In genomic region chr7:73238486-73238885, GRCm38 (mm10) we compare ENCODE assay signal across 25 mouse cellular contexts.
A peak's percentile ranks its signal among the peaks of the same experiment; 100 is the strongest.
DNase-seq lines count a peak whose midpoint lies in the region; ATAC-seq and TF ChIP-seq lines count a peak whose summit lies in the region.
"Had no signal": no experiment of that assay in that cellular context is flagged by ENCODE, and none has a peak within 500 bp of the region (broad histone marks: within the 10 kb centered on the region; RNA-seq: fewer than 3 reads in every experiment).

No protein-coding gene starts in this region.

- H3K9me3 ChIP-seq in limb, embryonic 14.5 days (ENCODE audit: control insufficient read depth, low read length): no peaks in the 10 kb centered on the region
- no peaks in the 10 kb centered on the region for H3K9me3 ChIP-seq in limb, embryonic 10.5 days (replicated peaks)
- H3K9me3 ChIP-seq in stomach, embryonic 15.5 days: no peaks in the 10 kb centered on the region
- H3K9me3 ChIP-seq in intestine, embryonic 16.5 days (ENCODE audit: control insufficient read depth, low read length): no peaks in the 10 kb centered on the region
- H3K9me3 ChIP-seq: forebrain, embryonic 12.5 days; hindbrain, embryonic 13.5 days; midbrain, embryonic 12.5 days had no signal

- H3K9ac ChIP-seq in limb, embryonic 14.5 days (ENCODE audit: low read depth, low read length, severe bottlenecking): no peak overlapping the region
- no peak overlapping the region for H3K9ac ChIP-seq in stomach, embryonic 15.5 days
- H3K9ac ChIP-seq in intestine, embryonic 16.5 days (ENCODE audit: low read depth, low read length): no peak overlapping the region
- H3K9ac ChIP-seq: forebrain, embryonic 12.5 days; hindbrain, embryonic 13.5 days; midbrain, embryonic 12.5 days had no signal

- H3K27ac ChIP-seq in limb, embryonic 14.5 days (replicated peaks; ENCODE audit: low read depth, low read length): no peak overlapping the region
- H3K27ac ChIP-seq in limb, embryonic 10.5 days: no peak overlapping the region
- peak overlapping the region; percentile 41; the same call in 1 of the 2 replicates for H3K27ac ChIP-seq in stomach, embryonic 15.5 days
- no peak overlapping the region for H3K27ac ChIP-seq in intestine, embryonic 16.5 days (ENCODE audit: low read length)
- H3K27ac ChIP-seq: forebrain, embryonic 12.5 days; hindbrain, embryonic 13.5 days; left cerebral cortex, adult 2 months; macrophage; midbrain, embryonic 12.5 days had no signal

- no peaks in the 10 kb centered on the region for H3K27me3 ChIP-seq in limb, embryonic 14.5 days (ENCODE audit: control insufficient read depth, insufficient read depth, low read length)
- H3K27me3 ChIP-seq in limb, embryonic 10.5 days (ENCODE audit: low read depth, poor library complexity, severe bottlenecking): no peaks in the 10 kb centered on the region
- no peaks in the 10 kb centered on the region for H3K27me3 ChIP-seq in stomach, embryonic 15.5 days (replicated peaks)
- H3K27me3 ChIP-seq in intestine, embryonic 16.5 days (replicated peaks; ENCODE audit: control insufficient read depth, insufficient read depth, low read length): no peaks in the 10 kb centered on the region
- H3K27me3 ChIP-seq: forebrain, embryonic 12.5 days; hindbrain, embryonic 13.5 days; midbrain, embryonic 12.5 days had no signal

- WGBS in limb, embryonic 14.5 days: 30% methylated on average over 4 of the region's 4 CpGs
- 35% methylated on average over 4 of the region's 4 CpGs for WGBS in limb, embryonic 10.5 days
- WGBS in stomach, embryonic 15.5 days: 18% methylated on average over 4 of the region's 4 CpGs
- 26% methylated on average over 4 of the region's 4 CpGs for WGBS in intestine, embryonic 16.5 days

- ATAC-seq in limb, embryonic 14.5 days (ENCODE audit: low FRiP score, low read depth): no peak
- ATAC-seq in stomach, embryonic 15.5 days (ENCODE audit: insufficient read depth, low FRiP score, low read depth): no peak
- ATAC-seq in intestine, embryonic 16.5 days: no peak
- ATAC-seq: inflammation-experienced regulatory T-cells, adult 6 months had no signal

- H3K4me3 ChIP-seq in limb, embryonic 14.5 days (replicated peaks; ENCODE audit: low read length): no peak overlapping the region
- no peak overlapping the region for H3K4me3 ChIP-seq in limb, embryonic 10.5 days
- H3K4me3 ChIP-seq in stomach, embryonic 15.5 days (replicated peaks): no peak overlapping the region
- no peak overlapping the region for H3K4me3 ChIP-seq in intestine, embryonic 16.5 days (ENCODE audit: low read length)
- H3K4me3 ChIP-seq: forebrain, embryonic 12.5 days; hindbrain, embryonic 13.5 days; left cerebral cortex, adult 2 months; midbrain, embryonic 12.5 days had no signal

- no peak overlapping the region for H3K4me2 ChIP-seq in limb, embryonic 14.5 days (replicated peaks; ENCODE audit: low read depth, low read length, severe bottlenecking)
- peak overlapping the region; percentile 13; the same call in 1 of the 2 replicates for H3K4me2 ChIP-seq in stomach, embryonic 15.5 days
- H3K4me2 ChIP-seq in intestine, embryonic 16.5 days (ENCODE audit: low read depth, low read length): no peak overlapping the region
- H3K4me2 ChIP-seq: forebrain, embryonic 12.5 days; heart, embryonic 11.5 days; hindbrain, embryonic 13.5 days; liver, embryonic 11.5 days; midbrain, embryonic 12.5 days had no signal

- DNase-seq in embryo, embryonic 11 days: peak; percentile 21
- DNase-seq in embryo, embryonic 9.5 days (ENCODE audit: extremely low spot score): no peak
- DNase-seq in limb, embryonic 14.5 days (ENCODE audit: low spot score): peak; percentile 38
- DNase-seq in limb, embryonic 10.5 days (ENCODE audit: low spot score): no peak
- peak; percentile 25 for DNase-seq in ZHBTc4 (ENCODE audit: low read depth, low spot score)
- DNase-seq in right cerebral cortex, postnatal 36 days (ENCODE audit: low spot score in 2 of 2): no peak
- DNase-seq: cerebellum, adult 9-11 months; heart, postnatal 10 days; kidney, adult 9 months; kidney, postnatal 25 days; left cerebral cortex, postnatal 4 days; lung, adult 18-20 months; right cerebral cortex, postnatal 4 days; thymus, adult 18-20 months; thymus, postnatal 4 days had no signal

- no peak for TF ChIP-seq POLR2A in limb, embryonic 14.5 days (IDR thresholded peaks at IDR 0.05; ENCODE audit: borderline replicate concordance, extremely low read depth, insufficient read depth, insufficient read length)

- no peaks in the 10 kb centered on the region for H3K4me1 ChIP-seq in limb, embryonic 14.5 days (ENCODE audit: control insufficient read depth, insufficient read depth, low read length)
- no peaks in the 10 kb centered on the region; the same call in 1 of the 2 replicates for H3K4me1 ChIP-seq in limb, embryonic 10.5 days
- no peaks in the 10 kb centered on the region for H3K4me1 ChIP-seq in stomach, embryonic 15.5 days
- H3K4me1 ChIP-seq in intestine, embryonic 16.5 days (ENCODE audit: control insufficient read depth, insufficient read depth, low read length): no peaks in the 10 kb centered on the region

- no peaks in the 10 kb centered on the region for H3K36me3 ChIP-seq in limb, embryonic 14.5 days (ENCODE audit: control insufficient read depth, insufficient read depth, low read length)
- H3K36me3 ChIP-seq in limb, embryonic 10.5 days: no peaks in the 10 kb centered on the region
- H3K36me3 ChIP-seq in stomach, embryonic 15.5 days: no peaks in the 10 kb centered on the region
- H3K36me3 ChIP-seq in intestine, embryonic 16.5 days (ENCODE audit: control insufficient read depth, insufficient read depth, low read length): no peaks in the 10 kb centered on the region
- H3K36me3 ChIP-seq: forebrain, embryonic 12.5 days; hindbrain, embryonic 13.5 days; midbrain, embryonic 12.5 days had no signal

Comparison
In these comparisons a context has a peak if more than half of its experiments do, and no peak if none do; other contexts are left out.
1. DNase-seq: peak in embryo, embryonic 11 days (single experiment), limb, embryonic 14.5 days (single experiment) and ZHBTc4 (single experiment); none in embryo, embryonic 9.5 days (single experiment), limb, embryonic 10.5 days (single experiment) and right cerebral cortex, postnatal 36 days (0 of 2).